Mouse (Mus musculus): ENCODE measurements around the gene Ppm1h.
A peak's percentile ranks its signal among the peaks of the same experiment; 100 is the strongest.

Ppm1h gene

DNA sequence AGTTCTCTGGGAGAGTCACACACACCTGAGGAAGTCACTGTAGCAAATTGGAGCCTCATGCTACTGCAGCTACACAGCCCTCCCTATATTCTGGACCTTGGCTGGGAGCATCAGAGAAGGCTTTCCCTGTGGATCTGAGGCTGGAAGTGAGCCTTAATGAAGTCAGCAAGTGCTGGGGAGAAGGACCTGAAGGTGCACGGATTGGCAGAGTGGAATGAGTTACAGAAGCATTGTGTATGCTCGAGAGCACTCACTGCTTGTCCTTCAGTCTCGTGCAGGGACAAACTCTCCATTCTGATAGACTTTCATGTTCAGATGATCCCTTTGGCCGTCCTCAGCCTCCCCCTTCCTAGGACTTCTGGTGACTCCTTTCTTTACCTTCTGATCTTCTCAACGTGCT lies 26.3 kb downstream of the Ppm1h start:
- no peak for DNase-seq (ENCODE audit: low read depth)

DNA sequence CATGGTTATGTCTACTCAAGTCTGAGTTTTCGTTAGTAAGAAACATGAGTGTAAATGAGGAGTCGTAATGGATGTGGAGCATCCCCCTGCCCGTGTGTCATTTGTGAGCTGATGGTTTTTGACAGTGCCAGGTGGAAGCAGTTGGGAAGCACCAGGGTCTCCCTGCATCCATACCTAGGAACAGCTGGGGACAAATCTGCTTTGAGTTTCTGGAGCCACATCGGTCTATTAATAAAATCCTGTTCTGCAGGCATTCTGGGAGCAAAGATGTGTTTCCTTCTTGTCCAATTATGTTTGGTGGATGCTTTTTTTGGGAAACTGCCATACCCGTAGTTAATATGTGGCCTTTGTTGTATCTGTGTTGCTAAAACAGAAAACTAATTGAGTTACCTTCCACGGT lies 26.9 kb downstream of the Ppm1h start:
- no peak for DNase-seq (ENCODE audit: low read depth)

DNA sequence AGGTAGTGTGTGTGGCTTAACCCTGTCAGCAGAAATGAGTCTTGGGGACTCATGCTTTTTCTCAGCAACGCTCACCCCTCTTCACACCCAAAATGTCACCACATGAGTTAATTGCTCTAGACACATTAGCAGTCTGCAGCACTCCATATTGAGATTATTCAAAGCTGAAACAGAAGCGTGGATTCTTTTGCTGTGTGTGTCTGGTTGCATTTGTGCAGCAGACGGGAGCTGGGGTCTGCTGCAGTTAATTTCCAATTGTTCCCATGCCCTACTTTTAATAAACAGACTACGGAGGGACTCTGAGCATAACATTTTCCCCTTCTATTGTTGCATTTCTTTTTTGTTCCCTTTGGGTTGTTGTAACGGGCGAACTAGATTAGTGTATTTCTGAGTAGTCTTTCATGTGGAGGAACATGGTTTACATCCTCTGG lies 32.8 kb downstream of the Ppm1h start:
- DNase-seq (ENCODE audit: low read depth), result no peak

DNA sequence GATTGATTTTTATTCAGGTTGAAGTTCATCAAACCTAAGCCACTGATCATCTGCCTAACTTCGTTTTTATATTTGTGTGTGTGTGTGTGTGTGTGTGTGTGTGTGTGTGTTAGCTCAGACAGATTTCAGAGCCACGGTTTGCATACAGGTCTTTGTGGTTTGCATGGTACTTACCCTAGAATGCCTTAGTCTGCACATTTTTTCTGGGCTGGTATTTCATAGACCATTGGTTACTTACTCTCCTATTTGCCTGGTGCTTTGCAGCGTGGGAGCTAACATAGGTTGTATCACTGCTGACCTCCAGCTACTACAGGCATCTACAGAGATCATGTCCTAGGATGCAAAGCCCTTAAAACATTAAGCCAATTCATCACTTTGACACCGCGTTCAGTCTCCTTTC lies 33.7 kb downstream of the Ppm1h start:
- DNase-seq (ENCODE audit: low read depth), result no peak

DNA sequence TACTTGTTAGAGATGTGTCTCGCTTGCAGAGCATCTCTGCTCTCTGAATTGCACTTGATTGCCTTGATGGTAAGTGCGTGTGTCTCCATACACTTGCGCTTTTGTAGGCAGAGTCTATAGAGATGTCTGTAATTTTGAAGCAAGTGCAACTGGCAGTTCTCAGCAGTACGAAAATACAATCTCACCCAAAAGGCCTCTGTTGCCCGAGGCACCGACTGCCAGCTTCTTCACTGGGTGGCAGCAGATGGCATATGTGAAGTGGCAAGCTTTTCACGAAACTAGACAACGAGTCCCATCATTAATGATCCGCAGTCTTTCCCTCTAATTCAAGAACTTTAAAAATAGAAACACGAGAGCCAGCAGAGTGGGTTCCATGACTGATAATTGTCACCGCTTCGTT lies 37.3 kb downstream of the Ppm1h start:
- no peak for DNase-seq (ENCODE audit: low read depth)

DNA sequence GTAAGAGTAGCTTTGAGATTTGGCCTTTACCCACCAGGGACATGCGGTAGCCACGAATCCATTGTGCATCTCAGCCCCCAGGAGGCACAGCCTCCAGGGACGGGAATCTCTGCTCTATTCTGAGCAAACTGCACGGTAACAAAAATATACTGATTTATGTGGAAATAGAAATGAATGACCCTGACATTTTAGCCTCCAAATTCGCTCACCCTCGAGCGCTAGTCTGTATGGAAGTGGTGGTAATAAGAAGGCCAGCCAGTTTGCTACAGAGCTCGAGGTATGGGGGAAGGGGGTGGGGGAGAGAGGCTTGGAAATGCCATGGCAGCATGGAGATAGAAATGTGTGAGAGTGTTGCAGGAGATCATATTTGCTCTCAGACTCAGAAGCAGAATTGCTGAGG lies 37.7 kb downstream of the Ppm1h start:
- no peak for DNase-seq (ENCODE audit: low read depth)

DNA sequence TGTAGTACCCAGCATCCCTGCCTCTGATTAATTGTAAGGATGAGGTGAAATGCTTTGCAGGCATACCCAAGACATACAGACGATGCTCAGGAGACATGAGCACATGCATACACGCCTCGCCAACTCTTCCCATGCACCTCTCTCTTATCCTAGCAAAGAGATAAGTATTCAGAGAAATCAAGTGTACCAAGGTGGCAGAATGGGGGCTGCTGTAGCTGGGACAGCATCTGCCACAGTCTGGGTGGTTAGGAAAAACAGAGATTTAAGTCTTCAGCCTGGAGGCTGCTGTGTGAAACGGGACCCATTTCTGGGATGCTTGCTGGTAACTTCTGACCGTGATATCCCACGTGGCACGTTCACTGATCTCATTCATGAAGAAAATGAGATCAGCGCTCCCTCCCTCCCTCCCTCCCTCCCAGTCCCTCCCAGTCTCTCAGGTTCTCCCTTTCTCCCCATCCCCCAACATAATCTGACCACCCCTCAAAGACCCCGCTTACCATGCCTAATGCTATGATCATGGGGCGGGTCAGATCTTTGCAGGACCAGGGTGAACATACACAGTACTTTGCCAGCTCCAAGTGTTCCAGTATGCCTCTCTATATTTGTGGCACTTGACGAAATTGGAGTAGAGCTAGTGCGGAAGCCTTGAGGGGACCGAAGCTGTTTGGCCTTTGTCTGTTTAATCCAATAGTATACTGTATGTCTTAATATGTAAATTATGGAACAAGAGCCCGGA lies 38.3 kb downstream of the Ppm1h start:
- DNase-seq (ENCODE audit: low read depth), result no peak

DNA sequence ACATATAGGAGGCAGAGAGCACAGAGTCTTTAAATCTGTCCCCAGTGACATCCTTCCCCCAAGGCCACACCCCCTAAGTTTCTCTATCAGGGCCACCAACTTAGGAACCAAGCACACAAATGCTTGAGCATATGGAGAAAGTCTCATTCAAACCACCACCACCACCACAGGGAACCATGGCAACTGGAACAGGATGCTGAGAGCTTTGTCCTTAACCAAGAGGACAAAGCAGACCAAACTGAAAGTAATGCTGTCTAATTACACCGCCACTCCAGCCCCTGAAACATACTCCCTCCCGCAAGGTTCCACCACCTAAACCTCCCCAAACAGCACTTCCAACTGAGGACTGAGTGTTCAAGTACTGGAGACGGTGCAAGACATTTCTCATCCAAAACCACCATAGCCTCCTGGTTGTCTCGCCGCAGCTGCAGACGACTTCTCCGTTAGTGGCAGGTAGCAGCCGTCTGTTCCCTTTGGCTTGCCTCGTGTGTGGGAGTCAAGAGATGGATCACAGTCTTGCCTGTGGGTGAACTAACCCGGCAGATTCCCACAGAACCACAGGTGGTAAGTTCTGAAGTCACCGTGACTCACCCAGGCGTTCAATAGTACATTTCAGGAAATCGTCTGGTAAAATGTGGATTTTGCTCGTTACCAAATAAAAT lies 39.3 kb downstream of the Ppm1h start:
- DNase-seq (ENCODE audit: low read depth), result no peak

DNA sequence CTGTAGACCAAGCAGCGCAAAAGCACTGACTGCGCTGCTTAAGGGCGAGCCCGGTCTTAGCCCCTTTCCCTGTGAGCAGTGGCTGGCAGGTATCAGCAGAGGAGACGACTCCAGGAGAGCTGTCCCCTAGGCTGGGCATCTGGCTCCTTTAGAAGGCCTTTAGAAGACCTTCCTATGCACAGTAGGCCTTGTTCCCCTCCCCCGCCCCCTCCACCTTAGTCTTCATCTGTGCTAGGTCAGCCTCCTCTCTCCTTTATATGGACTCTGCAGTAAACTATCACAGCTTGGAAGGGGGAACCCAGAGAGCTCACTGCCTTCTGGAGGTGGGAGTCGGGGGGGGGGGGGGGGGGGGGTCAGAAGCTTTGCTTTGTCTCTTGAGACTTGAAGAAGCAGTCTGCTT lies 40.4 kb downstream of the Ppm1h start:
- no peak for DNase-seq (ENCODE audit: low read depth)

DNA sequence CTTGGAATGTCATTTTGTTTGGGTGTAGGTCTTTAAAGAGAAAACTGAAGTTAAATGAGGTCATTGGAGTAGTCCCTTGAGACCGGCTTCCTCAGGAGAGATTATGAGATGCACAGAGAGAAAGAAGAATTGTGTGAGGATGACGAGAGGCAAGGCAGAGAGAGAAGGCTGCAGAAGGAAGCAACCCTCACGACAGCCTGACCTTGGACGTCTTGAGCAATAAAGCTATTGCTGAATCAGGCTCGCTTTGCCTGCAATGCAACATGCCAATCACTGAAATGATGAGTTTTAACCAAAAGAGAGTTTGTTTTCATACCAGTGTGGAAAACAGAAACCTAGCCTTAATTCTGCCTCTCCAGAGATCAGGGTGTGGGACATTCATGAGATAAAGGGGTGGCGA lies 43.5 kb downstream of the Ppm1h start:
- no peak for DNase-seq (ENCODE audit: low read depth)

DNA sequence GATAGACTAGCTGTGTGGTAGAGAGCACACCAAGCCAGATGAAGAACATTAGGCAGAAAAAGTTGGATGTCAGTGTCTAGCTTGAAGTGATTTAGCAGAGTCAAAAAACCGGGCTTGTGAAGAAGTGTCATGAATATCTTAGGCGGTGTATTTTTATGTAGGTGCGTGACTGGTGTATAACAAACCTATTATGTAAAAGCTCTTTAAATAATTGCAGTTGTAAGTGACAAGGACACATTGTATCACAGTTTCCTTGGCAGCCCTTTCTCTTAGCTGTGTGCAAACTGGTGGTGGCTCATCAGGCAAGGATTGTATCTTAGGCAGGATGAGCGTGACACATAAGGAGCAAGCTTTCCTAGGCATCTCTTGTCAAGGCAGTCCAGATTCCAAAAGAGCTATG lies 46.1 kb downstream of the Ppm1h start:
- no peak for DNase-seq (ENCODE audit: low read depth)

DNA sequence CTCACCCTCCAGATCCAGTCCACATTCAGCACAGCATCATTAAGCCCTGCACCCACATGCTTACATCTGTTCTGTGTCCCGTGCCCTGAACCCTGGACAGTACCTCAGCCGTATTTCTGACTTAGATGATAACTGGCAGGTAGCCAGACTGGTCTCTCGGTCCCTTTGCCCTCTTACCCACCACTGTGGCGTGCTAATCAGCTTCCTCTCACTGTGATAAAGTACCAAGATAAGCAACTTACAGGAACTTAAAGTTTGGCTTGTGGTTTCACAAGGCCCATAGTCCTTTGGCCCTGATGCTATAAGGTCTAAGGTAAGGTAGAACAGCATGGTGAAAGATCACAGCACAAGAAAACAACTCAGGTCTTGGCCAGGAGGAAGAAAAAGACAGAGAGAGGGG lies 48.7 kb downstream of the Ppm1h start:
- no peak for DNase-seq (ENCODE audit: low read depth)

DNA sequence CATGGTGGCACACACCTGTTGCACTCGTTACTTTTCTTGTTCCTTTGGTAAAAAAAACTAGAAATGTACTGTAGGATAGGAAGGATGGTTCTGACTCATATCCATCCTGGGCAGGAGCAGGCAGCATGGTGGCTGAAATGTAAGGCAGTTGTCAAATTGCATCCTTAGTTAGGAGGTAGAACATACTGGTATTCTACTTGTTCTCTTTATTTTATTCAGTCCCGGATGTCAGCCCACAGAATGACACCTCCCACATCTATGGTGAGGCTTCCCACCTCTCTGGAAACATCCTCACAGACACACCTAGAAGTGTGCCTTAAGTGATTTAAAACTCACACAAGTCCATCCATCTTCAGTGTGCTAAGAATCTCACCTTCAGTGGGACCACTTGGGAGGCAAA lies 49.6 kb downstream of the Ppm1h start:
- DNase-seq (ENCODE audit: low read depth), result no peak

DNA sequence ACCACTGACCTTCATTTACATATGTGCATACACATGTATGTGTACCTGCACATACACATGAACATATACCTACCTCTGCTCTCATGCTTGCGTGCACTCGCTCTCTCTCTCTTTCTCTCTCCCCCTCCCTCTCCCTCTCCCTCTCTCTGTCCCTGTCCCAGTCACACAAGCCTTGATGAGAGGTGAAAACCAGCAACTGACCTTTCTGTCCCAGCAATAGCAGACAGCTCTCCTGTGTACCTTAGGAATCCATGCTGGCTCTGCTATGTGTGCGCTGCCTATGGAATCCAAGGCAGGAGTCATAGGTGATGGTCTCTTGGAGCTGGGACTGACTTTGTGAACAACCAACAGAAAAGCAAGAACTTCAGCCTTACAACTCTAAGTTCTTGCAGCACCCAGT lies 53.6 kb downstream of the Ppm1h start:
- no peak for DNase-seq (ENCODE audit: low read depth)

DNA sequence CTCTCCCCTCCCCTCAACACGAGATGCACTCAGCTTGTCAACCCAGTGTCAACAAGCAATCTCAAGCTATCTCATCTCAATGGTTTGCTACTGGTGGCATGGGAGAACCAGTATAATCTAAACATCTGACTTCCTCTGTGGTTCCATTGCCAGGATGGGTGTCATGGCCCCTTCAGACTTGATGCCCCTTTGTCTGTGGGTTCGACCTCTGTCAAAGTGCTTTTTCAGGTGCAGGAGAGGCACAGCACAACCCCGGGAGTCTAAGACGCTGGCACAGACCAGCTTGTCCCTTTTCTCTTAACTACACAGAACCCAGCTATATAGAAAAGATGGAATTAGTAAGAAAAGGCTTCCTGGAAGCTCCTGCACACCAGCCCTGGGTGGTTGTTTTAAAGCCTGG lies 56.0 kb downstream of the Ppm1h start:
- no peak for DNase-seq (ENCODE audit: low read depth)

DNA sequence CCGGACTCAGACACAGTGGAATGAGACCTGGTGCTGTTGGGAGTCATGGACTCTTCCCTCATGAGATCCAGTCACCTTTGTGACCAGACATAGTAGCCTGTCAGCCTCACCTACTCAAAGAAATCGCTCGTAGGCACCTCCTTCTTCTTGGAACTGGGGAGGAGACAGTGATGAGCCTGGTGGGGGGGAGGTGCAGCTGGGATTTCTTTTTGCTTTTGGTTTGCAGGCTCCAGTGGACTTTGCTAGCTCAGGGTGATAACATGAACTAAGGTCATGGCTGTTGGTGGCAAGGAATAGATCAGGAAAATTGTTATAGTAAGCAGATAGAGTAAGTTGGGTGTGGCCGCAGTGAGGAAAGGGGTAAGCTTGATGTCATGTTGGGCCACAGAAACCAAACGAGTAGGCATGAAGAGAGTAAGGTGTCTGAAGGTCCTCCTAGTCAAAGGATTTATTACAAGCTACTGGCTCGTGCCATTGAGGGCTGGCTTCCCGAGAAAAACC lies 56.8 kb downstream of the Ppm1h start:
- no peak for DNase-seq (ENCODE audit: low read depth)

DNA sequence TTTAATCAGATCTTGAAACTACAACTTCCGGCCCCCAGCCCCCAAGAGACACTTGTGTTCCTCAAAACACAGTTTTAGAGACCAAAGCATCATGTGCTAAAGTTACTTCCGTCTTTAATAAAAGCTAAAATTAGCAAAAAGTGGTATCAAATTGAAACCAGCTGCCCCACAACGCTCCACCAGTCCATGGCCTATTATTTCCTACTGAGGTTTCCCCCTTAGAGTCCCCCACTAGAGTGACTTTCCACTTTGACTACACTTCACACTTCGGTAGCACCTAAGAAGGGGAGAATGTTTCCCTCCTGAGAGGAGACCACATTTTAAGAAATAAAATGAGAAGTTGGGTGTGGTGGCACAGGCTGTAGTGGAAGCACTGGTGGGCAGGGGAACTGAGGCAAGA lies 58.3 kb downstream of the Ppm1h start:
- DNase-seq (ENCODE audit: low read depth), result no peak

DNA sequence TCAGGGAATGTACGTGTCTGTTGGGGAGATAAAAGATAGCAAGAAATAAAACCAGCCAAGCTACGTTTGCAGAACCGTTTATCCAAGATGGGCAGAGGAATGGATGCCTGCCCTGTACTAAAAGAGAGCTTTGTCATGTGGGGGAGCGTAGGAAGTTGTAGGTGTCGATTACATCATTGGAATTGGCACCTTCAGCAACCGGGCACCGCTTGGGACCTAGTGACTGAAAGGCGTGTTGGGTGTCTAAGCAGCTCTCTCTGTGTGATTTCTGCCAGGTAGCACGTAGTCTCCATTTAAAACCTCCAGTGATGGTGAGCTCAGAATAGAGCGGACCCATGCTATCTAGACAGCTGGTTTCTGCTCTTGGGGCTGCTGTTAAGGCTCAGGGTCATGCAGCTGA lies 60.0 kb downstream of the Ppm1h start:
- no peak for DNase-seq (ENCODE audit: low read depth)

DNA sequence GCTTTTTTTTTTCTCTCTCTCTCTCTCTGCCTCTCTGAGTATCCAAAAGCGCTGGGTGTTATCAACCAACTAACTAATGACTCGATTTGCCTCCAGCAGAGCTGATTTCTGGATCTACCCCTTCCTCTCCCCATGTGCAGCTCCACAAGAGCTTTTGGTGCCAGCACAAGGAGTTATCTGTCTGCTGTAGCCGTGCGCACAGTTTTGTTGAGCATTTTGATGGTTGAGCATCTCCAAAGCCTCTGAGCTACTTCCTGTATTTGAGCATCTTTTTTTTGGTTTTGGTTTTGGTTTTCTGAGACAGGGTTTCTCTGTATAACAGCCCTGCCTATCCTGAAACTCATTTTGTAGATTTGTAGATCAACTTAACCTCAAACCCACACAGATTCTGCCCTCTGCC lies 60.5 kb downstream of the Ppm1h start:
- DNase-seq (ENCODE audit: low read depth), result no peak

DNA sequence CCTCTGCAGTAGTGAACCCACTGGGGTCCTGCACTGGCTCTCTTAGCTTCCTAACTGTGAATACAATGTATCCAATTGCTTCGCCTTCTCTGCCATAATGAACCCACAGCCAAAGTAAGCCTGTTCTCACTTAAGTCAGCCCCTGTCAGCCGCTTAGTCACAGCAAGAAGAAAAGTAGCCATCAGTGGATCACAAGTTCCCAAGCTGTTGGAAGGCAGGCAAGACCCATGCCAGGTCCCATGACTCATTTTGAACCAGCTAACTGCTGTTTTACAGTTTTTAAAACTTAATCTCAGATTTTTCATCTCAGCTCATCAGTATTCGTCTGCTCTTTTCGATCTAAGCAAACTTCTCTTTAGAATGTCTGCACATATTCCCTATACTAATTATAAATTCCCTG lies 61.6 kb downstream of the Ppm1h start:
- peak; percentile 82 for DNase-seq (ENCODE audit: low read depth)

DNA sequence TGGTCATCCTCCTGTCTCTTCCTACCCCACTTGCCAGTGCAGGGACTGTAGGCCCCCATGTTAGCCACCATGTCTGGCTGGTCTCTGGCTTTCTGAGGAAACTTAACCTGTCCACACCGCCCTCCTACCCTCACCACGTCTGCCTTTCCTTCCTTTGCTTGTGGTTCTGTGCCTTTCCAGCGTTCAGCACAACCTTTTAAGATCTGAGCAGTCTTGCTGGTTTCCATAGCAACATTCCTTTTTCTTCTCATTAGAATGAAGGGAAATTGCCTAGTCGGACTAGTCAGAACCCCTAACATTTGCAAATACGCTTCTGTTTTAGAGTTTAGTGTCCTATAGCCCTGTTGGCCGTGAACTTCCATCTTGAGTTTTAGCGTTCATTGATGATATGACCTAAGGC lies 62.6 kb downstream of the Ppm1h start:
- no peak for DNase-seq (ENCODE audit: low read depth)

DNA sequence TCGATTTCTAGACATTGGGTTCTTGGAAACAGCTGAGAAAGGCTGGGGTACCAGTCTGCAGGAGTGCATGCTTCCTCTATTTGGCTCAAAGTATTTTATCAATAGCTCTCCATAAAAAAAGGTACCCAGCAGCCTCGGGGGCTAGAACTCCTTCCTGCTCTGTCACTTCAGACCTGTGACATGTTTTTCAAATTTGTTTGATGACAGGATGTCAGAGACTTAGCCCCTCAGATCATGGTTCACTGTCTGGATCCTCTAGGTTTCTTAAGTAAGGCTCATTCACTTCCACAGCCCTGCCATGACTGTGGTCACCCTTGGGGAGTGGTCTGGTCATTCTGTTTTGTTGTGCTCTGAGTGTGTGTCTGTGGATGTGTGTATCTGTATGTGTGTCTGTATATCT lies 63.6 kb downstream of the Ppm1h start:
- DNase-seq (ENCODE audit: low read depth), result no peak

DNA sequence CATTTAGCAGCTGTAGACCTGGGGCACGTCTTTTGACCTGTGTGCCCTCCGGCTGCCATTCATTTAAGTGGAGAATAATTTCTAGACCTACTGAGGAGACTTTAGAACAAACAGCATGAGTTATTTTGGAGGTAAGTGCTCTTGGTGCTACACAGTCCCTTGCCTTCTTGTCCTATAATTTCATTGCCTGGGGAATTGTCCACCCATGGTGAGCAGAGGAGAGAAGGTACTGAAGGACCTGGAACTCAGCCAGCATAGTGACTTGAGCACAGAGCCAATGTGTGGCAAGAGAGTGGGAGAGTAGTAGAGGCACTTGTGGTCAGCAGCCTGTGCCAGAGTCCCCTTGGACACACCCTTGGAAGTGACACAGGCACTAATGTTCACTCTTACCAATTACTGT lies 64.8 kb downstream of the Ppm1h start:
- DNase-seq (ENCODE audit: low read depth), result no peak

DNA sequence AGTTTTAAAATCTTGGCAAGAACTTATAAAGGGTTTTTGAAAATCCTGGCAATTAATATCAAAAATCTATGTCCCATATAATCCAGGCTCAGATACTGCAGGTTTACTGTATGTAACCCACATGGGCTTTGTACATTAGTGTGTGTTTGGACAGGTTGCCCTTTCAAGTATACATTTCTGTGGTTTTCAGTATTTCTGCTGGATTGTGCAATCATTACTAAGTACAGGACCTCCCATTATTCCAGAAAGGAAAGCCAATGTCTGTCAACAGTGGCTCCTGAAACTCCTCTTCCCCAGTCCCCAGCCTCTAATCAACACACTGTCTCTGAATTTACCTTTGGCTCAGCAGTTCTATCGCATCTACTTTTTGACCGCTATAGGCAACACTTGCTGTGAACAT lies 66.4 kb downstream of the Ppm1h start:
- no peak for DNase-seq (ENCODE audit: low read depth)
